Mouse (Mus musculus) embryo, embryonic 11.5 days (tissue): ENCODE results near the gene H2al1m.
"Not testable (repeated sequence)": the region's sequence is repeated elsewhere in the genome, so short reads cannot be mapped to it uniquely, and the experiment has no call there.

Experiments used
- DNase-seq: peaks from one replicate; pipeline ENCODE4 v3.0.0-alpha.2; 2012; ENCODE audit warnings: low read depth, low spot score

The H2al1m gene

GRCm38 (mm10) chrX:9327954-9328353 lies 44.4 kb downstream of the H2al1m start:
- DNase-seq = not testable (repeated sequence)

DNA sequence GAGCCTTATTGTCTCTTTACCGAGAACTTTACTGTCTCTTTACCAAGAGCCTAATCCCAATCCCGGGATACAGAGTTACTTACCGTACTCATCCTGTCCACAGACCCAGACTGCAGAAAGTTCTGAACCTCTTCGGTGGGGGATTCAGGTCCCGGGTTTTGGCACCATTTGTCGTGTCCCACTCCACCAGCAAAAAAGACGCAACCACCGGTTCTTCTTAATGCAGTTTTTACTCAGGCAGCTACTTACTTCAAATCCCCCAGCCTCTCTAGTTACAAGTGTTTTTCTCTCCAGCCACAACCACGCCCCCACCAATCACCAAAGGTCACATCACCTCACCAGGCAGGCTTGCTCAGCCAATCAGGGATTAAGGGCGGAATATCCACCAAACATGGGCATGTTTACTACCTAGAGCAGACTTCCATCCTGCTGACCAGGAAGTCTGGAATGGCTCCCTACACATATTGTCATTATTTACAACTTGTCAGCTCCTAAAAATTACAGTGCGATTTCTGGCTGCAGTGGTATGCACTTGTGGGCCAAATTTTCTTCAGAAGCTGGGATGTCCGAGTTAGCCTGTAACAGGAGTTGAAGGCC lies 48.9 kb downstream of the H2al1m start:
- not testable (repeated sequence) for DNase-seq

- DNase-seq = not testable (repeated sequence)
Measured at GRCm38 (mm10) chrX:9333035-9333434, 49.5 kb downstream of the H2al1m start.
